Mouse (Mus musculus) intestine, embryonic 16.5 days (tissue): ENCODE results near the gene Sos1. TPM values are rescaled to one million over a fixed set of nuclear protein-coding genes. Genes with fewer than 3 reads are reported as not detected.

Experiments used
- ATAC-seq: fragments of 200-750 bp; cut with Nextera tagmentation; 2 replicates; pipeline ENCODE4 v1.8.0; 2017; ENCODE audit warnings: moderate TSS enrichment, moderate library complexity
- H3K27ac ChIP-seq: fragments of 300-500 bp; sonication (generic); 2 replicates; pipeline ENCODE4 v1.5.1; 2014; ENCODE audit warnings: mild to moderate bottlenecking, low read length
- H3K27me3 ChIP-seq: fragments of 300-500 bp; sonication (generic); replicated peaks from 2 replicates; pipeline ENCODE4 v1.6.1; 2014; ENCODE audit warnings: low read length, control low read depth, mixed read lengths; ENCODE audit not compliant: control insufficient read depth, insufficient read depth
- H3K36me3 ChIP-seq: fragments of 300-500 bp; sonication (generic); 2 replicates; pipeline ENCODE4 v1.6.1; 2014; ENCODE audit warnings: low read length, control low read depth; ENCODE audit not compliant: control insufficient read depth, insufficient read depth
- H3K4me1 ChIP-seq: fragments of 300-500 bp; sonication (generic); 2 replicates; pipeline ENCODE4 v1.6.1; 2014; ENCODE audit warnings: low read length, control low read depth, mixed read lengths; ENCODE audit not compliant: control insufficient read depth, insufficient read depth
- H3K4me2 ChIP-seq: fragments of 300-500 bp; sonication (generic); 2 replicates; pipeline ENCODE4 v1.6.1; 2014; ENCODE audit warnings: low read depth, low read length, control low read depth
- H3K4me3 ChIP-seq: fragments of 300-500 bp; sonication (generic); 2 replicates; pipeline ENCODE4 v1.5.1; 2014; ENCODE audit warnings: mild to moderate bottlenecking, low read length
- H3K9ac ChIP-seq: fragments of 300-500 bp; sonication (generic); 2 replicates; pipeline ENCODE4 v1.6.1; 2014; ENCODE audit warnings: low read depth, low read length
- H3K9me3 ChIP-seq: fragments of 300-500 bp; sonication (generic); 2 replicates; pipeline ENCODE4 v1.6.1; 2016; ENCODE audit warnings: low read length, control low read depth; ENCODE audit not compliant: control insufficient read depth
- WGBS: fragments of 180-500 bp; shearing (Covaris S2); extraction: QIAGEN DNeasy Blood & Tissue Kit; methylation state at CpG from one replicate; pipeline ENCODE4 v1.1.7; 2014; 5-methylcytosine and 5-hydroxymethylcytosine counted together
- polyA plus RNA-seq: library from polyadenylated mRNA; unstranded; fragments of >200 nt; fragmentation: Nextera tagmentation; extraction: Ambion mirVana; gene quantifications from 2 replicates; pipeline ENCODE4 v1.2.1, GENCODE M21; 2015

Sos1 gene
- polyA plus RNA-seq, 1 experiment from 2014 or later = 2.7 TPM

GRCm38 (mm10) chr17:80445433-80445832 lies 34.8 kb downstream of the Sos1 start:
- Histone ChIP-seq H3K9me3 (no peaks in the 10 kb centered on the region), H3K4me2 (no peak overlapping the region), H3K27ac (no peak overlapping the region), H3K9ac (no peak overlapping the region), H3K27me3 (no peaks in the 10 kb centered on the region), H3K36me3 (no peaks in the 10 kb centered on the region; the same call in 1 of the 2 replicates), H3K4me1 (no peaks in the 10 kb centered on the region), H3K4me3 (no peak overlapping the region)
- WGBS = 63% methylated on average over 7 of the region's 7 CpGs
- ATAC-seq = peak; percentile 58

GRCm38 (mm10) chr17:80435680-80436079 lies 44.6 kb downstream of the Sos1 start:
- ATAC-seq = no peak
- 87% methylated on average over 5 of the region's 5 CpGs for WGBS
- H3K9me3 ChIP-seq = no peaks in the 10 kb centered on the region
- no peak overlapping the region for H3K27ac ChIP-seq
- H3K4me2 ChIP-seq = no peak overlapping the region
- H3K4me3 ChIP-seq = no peak overlapping the region
- no peaks in the 10 kb centered on the region for H3K27me3 ChIP-seq
- 0 out of 2 replicates have a peak, but pooled peaks cover 3% of the 10 kb centered on the region for H3K4me1 ChIP-seq
- H3K9ac ChIP-seq = no peak overlapping the region
- H3K36me3 ChIP-seq = peaks cover 5% of the 10 kb centered on the region

GRCm38 (mm10) chr17:80434430-80434829 lies 45.8 kb downstream of the Sos1 start:
- ATAC-seq = no peak
- Histone ChIP-seq H3K4me3 (no peak overlapping the region), H3K4me2 (no peak overlapping the region), H3K4me1 (0 out of 2 replicates have a peak, but pooled peaks cover 3% of the 10 kb centered on the region), H3K36me3 (peaks cover 5% of the 10 kb centered on the region), H3K9ac (no peak overlapping the region), H3K27me3 (no peaks in the 10 kb centered on the region), H3K9me3 (no peaks in the 10 kb centered on the region), H3K27ac (no peak overlapping the region)
- WGBS = 67% methylated on average over 3 of the region's 3 CpGs

- Histone ChIP-seq H3K9ac (no peak overlapping the region), H3K27ac (no peak overlapping the region), H3K4me2 (no peak overlapping the region), H3K36me3 (peaks cover 3% of the 10 kb centered on the region; the same call in 1 of the 2 replicates), H3K4me3 (no peak overlapping the region), H3K9me3 (no peaks in the 10 kb centered on the region), H3K27me3 (no peaks in the 10 kb centered on the region), H3K4me1 (0 out of 2 replicates have a peak, but pooled peaks cover 3% of the 10 kb centered on the region)
- WGBS = 92% methylated on average over 9 of the region's 9 CpGs
- ATAC-seq = no peak
These were observed 48.3 kb downstream of the Sos1 start for GRCm38 (mm10) chr17:80431997-80432396.

- no peak for ATAC-seq
- H3K9ac ChIP-seq = no peak overlapping the region
- no peak overlapping the region for H3K4me2 ChIP-seq
- H3K27ac ChIP-seq = no peak overlapping the region
- no peaks in the 10 kb centered on the region for H3K27me3 ChIP-seq
- WGBS = 69% methylated on average over 2 of the region's 2 CpGs
- peaks cover 1% of the 10 kb centered on the region; the same call in 1 of the 2 replicates for H3K36me3 ChIP-seq
- no peaks in the 10 kb centered on the region for H3K9me3 ChIP-seq
- no peak overlapping the region for H3K4me3 ChIP-seq
- H3K4me1 ChIP-seq = no peaks in the 10 kb centered on the region
These were observed 52.3 kb downstream of the Sos1 start for GRCm38 (mm10) chr17:80427966-80428365.

GRCm38 (mm10) chr17:80426901-80427300 lies 53.4 kb downstream of the Sos1 start:
- Histone ChIP-seq H3K9me3 (no peaks in the 10 kb centered on the region), H3K4me1 (no peaks in the 10 kb centered on the region), H3K27me3 (no peaks in the 10 kb centered on the region), H3K27ac (no peak overlapping the region), H3K4me3 (no peak overlapping the region), H3K4me2 (no peak overlapping the region), H3K9ac (no peak overlapping the region), H3K36me3 (peaks cover 8% of the 10 kb centered on the region)
- ATAC-seq = no peak
- WGBS = 84% methylated on average over 5 of the region's 5 CpGs

GRCm38 (mm10) chr17:80426171-80426570 lies 54.1 kb downstream of the Sos1 start:
- no peaks in the 10 kb centered on the region for H3K9me3 ChIP-seq
- H3K36me3 ChIP-seq = peaks cover 8% of the 10 kb centered on the region
- no peaks in the 10 kb centered on the region for H3K27me3 ChIP-seq
- ATAC-seq = no peak
- no peak overlapping the region for H3K27ac ChIP-seq
- WGBS = 79% methylated on average over 7 of the region's 7 CpGs
- H3K9ac ChIP-seq = no peak overlapping the region
- H3K4me3 ChIP-seq = no peak overlapping the region
- H3K4me2 ChIP-seq = no peak overlapping the region
- H3K4me1 ChIP-seq = no peaks in the 10 kb centered on the region

GRCm38 (mm10) chr17:80420998-80421397 lies 59.3 kb downstream of the Sos1 start:
- Histone ChIP-seq H3K4me3 (no peak overlapping the region), H3K36me3 (peaks cover 8% of the 10 kb centered on the region), H3K9ac (no peak overlapping the region), H3K27me3 (no peaks in the 10 kb centered on the region), H3K4me2 (no peak overlapping the region), H3K4me1 (no peaks in the 10 kb centered on the region), H3K27ac (no peak overlapping the region), H3K9me3 (no peaks in the 10 kb centered on the region)
- 93% methylated on average over 1 of the region's 1 CpGs for WGBS
- no peak for ATAC-seq

- no peak overlapping the region for H3K27ac ChIP-seq
- no peak overlapping the region for H3K9ac ChIP-seq
- no peak for ATAC-seq
- 86% methylated on average over 10 of the region's 10 CpGs for WGBS
- H3K27me3 ChIP-seq = no peaks in the 10 kb centered on the region
- H3K4me2 ChIP-seq = no peak overlapping the region
- no peak overlapping the region for H3K4me3 ChIP-seq
- H3K9me3 ChIP-seq = no peaks in the 10 kb centered on the region
- H3K36me3 ChIP-seq = peaks cover 8% of the 10 kb centered on the region
- no peaks in the 10 kb centered on the region for H3K4me1 ChIP-seq
These were observed 61.6 kb downstream of the Sos1 start for GRCm38 (mm10) chr17:80418572-80419210.

- no peak for ATAC-seq
- Histone ChIP-seq H3K36me3 (peaks cover 10% of the 10 kb centered on the region), H3K4me1 (no peaks in the 10 kb centered on the region), H3K4me3 (no peak overlapping the region), H3K9ac (no peak overlapping the region), H3K9me3 (no peaks in the 10 kb centered on the region; the same call in 1 of the 2 replicates), H3K4me2 (no peak overlapping the region), H3K27me3 (no peaks in the 10 kb centered on the region), H3K27ac (no peak overlapping the region)
- WGBS = 59% methylated on average over 1 of the region's 1 CpGs
These were observed 69.1 kb downstream of the Sos1 start for GRCm38 (mm10) chr17:80411182-80411581.
